Mouse (Mus musculus): ENCODE data around the gene Lss.
A peak's percentile ranks its signal among the peaks of the same experiment; 100 is the strongest.

Lss gene

DNA sequence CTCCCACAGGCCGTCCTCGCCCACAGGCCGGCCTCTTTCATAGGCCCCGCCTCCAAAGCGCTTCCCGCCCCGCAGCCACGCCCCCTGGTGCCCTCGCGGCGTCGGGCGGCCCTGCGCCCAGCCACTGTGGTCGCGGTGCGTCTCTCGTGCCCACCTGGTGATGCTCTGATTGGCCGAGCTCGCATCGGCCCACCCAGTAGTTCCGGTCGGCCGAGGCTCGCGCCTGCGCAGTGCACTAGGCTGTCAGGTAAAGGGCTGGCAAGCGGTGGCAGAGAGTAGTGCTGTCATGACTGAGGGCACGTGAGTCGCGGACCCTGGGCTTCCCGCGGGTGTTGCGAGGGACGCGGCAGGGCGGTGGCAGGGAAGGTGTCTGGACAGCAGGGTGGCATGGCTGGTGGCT lies at the start of gene Lss:
Gene Lss (plus strand): TSS at position 214 of the 400 bp plus-strand sequence.
- peak; percentile 97 for DNase-seq (ENCODE audit: extremely low spot score, low spot score)

DNA sequence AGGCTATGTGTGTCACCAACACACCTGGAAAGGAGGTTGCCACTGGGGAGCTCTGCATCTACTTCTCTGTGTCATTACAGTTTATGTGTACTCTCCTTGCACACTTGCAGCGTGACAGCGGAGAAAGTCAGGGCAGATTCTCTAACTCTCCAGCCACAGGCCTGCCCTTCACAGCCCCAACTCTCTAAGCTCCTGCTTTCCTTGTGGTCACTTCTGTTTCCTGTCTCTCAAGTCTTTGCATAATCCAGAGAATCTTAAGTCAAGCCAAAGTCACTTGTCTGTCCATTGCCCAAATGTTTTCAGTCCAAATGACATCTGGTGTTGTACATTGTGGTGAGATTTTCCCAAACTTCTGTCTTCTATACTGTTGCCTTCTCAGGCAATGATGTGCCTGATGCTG lies 45.1 kb upstream of the Lss start:
- DNase-seq (ENCODE audit: extremely low spot score, low spot score) = no peak

DNA sequence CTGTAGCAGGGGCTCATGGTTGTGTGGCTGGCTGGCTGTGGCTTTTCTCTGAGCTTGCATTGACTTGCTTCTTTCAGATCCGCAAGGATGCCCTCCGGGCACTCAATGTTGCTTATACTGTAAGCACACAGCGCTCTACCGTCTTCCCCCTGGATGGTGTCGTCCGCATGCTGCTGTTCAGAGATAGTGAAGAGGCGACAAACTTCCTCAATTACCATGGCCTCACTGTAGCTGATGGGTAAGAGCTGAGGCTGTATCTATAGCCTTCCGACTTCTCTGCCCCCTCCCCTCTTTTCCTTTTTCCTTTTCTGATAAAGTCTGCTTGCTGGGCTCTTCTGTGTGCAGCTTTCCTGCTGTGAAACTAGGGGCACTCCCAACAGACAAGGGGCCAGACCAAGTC lies 43.1 kb upstream of the Lss start:
- DNase-seq (ENCODE audit: extremely low spot score, low spot score) = no peak

DNA sequence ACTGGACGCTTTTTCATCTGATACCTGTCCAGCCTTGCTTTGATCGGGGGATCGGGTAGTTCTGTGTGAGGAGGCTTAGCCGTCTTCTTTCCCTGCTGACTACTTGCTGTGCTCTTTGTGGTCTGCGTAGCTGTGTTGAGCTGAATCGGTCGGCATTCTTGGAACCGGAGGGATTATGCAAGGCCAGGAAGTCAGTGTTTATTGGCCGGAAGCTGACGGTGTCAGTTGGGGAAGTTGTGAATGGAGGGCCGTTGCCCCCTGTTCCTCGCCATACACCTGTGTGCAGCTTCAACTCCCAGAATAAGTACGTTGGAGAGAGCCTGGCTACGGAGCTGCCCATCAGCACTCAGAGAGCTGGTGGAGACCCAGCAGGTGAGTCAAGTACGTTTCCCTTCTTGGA lies 42.2 kb upstream of the Lss start:
- no peak for DNase-seq (ENCODE audit: extremely low spot score, low spot score)

DNA sequence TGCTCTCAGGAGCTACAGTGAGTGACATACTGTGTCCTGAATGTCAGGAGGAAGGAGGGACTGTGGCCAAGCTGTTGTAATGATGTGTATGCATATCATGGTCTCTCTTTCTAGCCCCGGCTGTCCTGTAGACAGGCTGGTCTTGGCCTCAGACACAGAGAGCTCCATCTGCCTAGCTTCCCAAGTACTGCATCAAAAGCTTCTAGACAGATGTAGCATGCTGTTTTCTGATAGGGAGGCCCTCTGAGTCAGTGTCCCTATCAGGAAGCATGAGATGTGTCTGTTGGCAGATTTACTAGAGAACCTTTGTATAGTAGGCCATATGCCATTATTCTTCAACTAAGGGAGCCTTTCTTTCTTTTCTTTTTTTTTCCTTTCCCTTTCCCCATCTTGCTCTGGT lies 37.9 kb upstream of the Lss start:
- DNase-seq (ENCODE audit: extremely low spot score, low spot score) = no peak

- DNase-seq (ENCODE audit: extremely low spot score, low spot score) = no peak
Observed at GRCm38 (mm10) chr10:76495501-76495900, 35.9 kb upstream of the Lss start.

GRCm38 (mm10) chr10:76496366-76496765 lies 35.0 kb upstream of the Lss start:
- DNase-seq (ENCODE audit: extremely low spot score, low spot score) = no peak

DNA sequence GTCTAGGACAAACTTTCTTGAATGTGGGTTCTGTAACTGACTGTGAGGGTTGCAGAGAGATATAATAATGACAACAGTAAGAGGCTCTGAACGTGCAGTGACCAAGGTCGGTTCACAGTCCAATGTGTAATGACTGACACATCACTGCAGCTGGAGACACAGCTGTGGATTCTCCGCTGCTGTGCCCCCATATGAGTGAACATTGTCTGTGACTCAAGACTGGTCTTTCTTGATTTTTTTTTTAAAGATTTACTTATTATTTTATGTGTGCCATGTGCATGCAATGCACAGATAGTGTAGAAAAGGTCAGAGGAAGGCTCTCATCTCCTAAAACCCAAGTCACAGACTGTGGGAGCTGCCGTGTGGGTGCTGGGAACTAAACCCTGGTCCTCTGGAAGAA lies 33.9 kb upstream of the Lss start:
- no peak for DNase-seq (ENCODE audit: extremely low spot score, low spot score)

GRCm38 (mm10) chr10:76504271-76504943 lies 27.0 kb upstream of the Lss start:
- DNase-seq (ENCODE audit: extremely low spot score, low spot score) = no peak

- DNase-seq (ENCODE audit: extremely low spot score, low spot score) = no peak
Observed at GRCm38 (mm10) chr10:76505865-76506264, 25.5 kb upstream of the Lss start.

GRCm38 (mm10) chr10:76512965-76513583 lies 18.3 kb upstream of the Lss start:
- peak; percentile 77 for DNase-seq (ENCODE audit: extremely low spot score, low spot score)

DNA sequence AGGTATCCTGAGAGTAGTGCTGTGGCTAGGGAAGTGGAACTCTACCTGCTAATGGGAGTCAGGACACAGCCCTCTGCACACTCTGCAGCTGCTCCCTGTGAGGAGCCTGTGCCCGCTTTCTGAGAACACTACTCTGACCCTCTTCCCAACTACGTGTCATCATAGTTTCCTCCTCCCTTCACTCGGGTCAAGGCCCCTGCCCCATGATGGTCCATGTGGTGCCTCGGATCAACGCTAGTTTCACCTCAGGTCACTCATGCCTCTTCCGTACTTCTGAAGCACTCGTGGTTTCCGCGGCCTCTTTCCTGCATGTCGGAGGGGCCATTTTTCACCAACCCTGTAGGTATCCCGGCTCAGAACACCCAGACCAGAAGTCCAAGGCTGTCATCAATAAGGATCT lies 466 bp upstream of the Lss start:
- no peak for DNase-seq (ENCODE audit: extremely low spot score, low spot score)

DNA sequence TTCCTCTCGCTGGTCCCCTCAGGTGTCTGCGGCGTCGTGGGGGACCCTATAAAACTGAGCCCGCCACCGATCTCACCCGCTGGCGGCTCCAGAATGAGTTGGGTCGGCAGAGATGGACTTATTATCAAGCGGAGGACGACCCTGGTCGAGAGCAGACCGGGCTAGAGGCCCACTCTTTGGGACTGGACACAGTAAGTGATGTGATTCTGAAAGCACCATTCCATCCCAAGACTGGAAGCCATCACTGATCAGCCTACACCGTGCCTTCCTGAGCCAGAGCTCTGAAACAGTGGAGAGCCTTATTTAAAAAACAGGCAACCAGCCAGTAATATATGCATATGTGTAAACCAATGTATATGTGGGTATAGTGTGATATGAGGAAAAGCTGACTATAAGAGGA lies 440 bp downstream of the Lss start:
- no peak for DNase-seq (ENCODE audit: extremely low spot score, low spot score)

- DNase-seq (ENCODE audit: extremely low spot score, low spot score) = no peak
Observed at GRCm38 (mm10) chr10:76535526-76535925, 4.1 kb downstream of the Lss start.

DNA sequence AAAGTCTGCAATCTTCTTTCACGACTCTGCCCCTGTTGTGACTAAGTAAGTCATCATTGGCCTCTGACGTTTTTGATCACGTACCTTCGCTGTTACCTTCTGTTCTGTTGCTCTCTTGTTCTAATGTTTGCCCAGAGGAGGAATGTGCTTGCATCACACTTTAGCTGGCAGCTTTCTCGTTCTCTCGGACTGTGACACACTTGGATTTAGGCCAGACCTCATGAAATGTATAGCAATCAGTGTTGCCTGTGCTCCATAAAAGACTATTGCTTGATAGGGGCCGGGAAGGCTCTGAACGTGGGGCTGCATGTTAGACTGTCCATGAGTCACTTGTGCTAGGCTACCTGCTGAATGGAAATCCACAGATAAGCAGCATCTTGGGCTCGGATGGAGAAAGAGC lies 6.2 kb downstream of the Lss start:
- no peak for DNase-seq (ENCODE audit: extremely low spot score, low spot score)

DNA sequence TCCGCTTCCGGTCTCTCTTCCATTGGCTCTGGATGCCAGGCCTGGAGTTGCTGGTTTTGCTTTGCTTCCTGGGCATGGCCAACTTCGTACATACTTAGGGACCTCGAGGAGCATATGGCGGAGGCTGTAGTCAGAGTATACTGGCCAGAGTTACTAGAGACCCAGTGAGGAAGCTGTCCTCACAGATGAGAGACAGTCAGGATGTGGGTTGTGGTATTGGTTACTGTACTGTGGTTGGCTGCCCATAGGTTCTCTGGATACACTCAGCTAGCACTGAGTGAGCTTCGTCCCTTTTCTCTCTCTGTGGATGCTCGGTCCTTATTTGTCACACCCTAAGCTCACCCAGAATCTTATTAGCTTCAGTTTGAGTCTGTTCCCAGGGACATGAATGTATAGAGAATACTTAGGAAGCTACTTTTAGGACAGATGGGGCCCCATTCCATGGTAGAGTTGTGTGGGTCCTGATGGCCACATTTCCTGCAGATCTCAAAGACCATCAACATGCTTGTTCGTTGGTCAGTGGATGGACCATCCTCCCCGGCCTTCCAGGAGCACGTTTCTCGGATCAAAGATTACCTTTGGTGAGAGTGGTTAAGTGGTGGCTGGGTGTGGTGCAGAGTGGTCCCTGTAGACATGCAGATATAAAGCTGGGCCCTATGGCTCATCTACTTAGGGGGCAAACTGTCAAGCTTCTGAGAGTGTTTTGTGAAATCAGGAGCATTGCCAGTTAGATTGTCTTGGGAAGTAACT lies 10.1 kb downstream of the Lss start:
- no peak for DNase-seq (ENCODE audit: extremely low spot score, low spot score)

- no peak for DNase-seq (ENCODE audit: extremely low spot score, low spot score)
Observed at GRCm38 (mm10) chr10:76542636-76543375, 11.4 kb downstream of the Lss start.

DNA sequence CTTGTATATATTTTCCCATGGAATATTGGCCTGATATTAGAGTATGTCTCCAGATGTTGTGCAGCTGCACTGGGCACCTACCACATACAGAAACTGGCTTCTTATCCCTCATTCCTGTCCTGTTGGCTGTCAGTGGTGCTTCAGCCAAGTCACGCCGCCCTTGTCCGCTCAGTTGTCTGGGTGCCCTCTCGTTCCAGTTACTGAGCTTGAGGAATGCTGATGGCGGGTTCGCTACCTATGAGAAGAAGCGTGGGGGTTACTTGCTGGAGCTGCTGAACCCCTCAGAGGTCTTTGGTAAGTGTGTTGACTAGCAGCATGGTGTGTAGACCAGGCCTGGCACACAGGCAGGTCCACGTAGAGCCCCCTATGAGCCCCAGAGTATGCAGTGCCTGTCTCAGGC lies 15.2 kb downstream of the Lss start:
- no peak for DNase-seq (ENCODE audit: extremely low spot score, low spot score)

GRCm38 (mm10) chr10:76548218-76548617 lies 16.8 kb downstream of the Lss start:
- DNase-seq (ENCODE audit: extremely low spot score, low spot score) = no peak

DNA sequence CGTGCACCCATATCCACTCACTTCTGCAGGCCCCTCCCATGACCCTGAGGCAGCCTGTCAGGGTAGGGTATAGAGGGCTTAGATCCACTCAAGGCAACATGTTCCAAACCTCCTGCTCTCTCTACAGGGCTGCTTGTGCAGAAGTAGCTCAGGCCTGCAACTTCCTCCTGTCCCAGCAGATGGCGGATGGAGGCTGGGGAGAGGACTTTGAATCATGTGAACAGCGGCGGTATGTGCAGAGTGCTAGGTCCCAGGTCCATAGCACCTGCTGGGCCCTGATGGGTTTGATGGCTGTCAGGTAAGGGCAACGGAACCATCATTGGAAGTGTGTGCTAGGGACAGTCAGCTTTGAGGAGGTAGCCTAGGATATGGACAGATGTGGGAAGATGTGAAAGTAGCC lies 19.1 kb downstream of the Lss start:
- no peak for DNase-seq (ENCODE audit: extremely low spot score, low spot score)

DNA sequence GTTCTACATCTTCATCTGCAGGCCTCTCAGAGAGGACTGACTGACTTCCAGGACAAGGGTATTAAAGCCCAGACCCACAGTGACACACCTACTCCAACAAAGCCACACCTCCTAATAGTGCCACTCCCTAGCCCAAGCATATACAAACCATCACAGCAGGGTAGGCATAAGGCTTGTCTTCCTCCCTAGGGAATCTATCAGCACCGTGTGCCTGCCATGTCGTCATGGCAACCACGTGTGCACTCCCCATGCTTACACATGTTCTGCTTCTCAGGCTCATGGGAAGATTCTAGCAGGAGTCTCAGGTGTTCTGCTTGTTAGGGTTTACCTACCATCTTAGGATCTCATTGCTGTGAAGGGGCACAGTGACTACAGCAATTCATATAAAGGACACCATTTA lies 20.2 kb downstream of the Lss start:
- DNase-seq (ENCODE audit: extremely low spot score, low spot score) = no peak

GRCm38 (mm10) chr10:76554061-76554460 lies 22.7 kb downstream of the Lss start:
- no peak for DNase-seq (ENCODE audit: extremely low spot score, low spot score)

Measured in neural tube, embryonic 10.5 days (tissue).